Mouse (Mus musculus) c-Kit-negative CD71-positive TER-119-positive erythroid progenitor cells, embryonic 14.5 days (primary cell): ENCODE measurements around the gene Trp53bp2.
A peak's percentile ranks its signal among the peaks of the same experiment; 100 is the strongest.

Source experiments
- DNase-seq: peaks from one replicate; pipeline ENCODE4 v3.0.0-alpha.2; 2013; ENCODE audit warnings: low read depth, low spot score

Trp53bp2 gene

DNA sequence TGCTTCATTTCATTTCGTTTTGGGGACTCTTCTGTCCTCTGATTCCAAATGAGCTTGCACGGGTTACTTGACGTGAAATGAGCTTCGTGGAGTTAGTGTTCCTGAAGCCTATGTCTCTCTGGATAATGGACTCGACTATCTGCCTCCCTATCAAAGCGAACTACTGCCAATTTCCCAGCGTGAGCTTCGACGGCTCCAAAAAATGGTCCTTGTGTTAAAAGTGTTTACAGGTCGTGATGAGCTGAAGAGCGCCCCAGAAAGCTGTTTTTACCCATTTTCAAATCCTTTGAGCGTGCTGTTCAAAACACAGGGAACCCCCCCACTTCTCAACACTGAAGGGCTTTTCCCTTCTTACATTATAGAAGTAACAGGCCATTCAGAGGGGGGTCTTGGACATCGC, 729 bp upstream of the Trp53bp2 start:
- peak; percentile 16 for DNase-seq

DNA sequence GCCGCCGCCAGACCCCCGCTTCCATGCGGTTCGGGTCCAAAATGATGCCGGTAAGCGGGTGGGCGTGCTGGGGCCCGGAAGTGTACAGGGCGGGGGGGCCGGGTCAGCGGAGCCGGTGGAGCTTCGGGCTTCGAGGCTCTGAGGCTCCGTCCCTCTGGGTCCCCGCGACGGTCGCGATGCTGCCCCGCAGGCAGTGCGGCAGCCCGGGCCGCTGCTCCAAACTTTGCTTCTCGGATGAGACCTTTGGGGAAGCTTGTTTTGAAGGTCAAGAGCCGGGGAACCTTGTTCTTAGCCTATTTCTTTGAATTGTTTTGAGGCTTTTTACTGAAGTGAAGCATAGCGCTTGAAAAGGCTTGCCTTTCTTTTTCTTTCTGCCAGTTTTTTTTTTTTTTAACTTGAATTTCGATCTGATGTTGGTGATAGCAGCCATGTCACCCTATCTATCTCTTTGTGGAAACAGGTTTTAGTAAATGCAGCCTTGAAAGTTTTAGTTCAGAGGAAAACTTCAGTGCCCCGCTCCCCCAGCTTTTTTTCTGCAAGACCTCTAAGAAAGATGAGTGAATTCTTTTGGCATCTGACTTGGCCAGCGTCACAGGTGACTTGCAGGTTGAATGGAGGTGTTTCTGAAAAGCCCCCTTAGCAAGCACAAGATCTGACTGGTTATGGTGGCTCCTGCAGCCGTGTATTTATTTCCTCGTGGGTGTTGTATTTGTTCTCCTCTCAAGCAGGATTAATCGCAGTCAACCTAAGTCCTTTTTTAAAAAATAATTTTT, 615 bp downstream of the Trp53bp2 start:
- DNase-seq: peak; percentile 22

DNA sequence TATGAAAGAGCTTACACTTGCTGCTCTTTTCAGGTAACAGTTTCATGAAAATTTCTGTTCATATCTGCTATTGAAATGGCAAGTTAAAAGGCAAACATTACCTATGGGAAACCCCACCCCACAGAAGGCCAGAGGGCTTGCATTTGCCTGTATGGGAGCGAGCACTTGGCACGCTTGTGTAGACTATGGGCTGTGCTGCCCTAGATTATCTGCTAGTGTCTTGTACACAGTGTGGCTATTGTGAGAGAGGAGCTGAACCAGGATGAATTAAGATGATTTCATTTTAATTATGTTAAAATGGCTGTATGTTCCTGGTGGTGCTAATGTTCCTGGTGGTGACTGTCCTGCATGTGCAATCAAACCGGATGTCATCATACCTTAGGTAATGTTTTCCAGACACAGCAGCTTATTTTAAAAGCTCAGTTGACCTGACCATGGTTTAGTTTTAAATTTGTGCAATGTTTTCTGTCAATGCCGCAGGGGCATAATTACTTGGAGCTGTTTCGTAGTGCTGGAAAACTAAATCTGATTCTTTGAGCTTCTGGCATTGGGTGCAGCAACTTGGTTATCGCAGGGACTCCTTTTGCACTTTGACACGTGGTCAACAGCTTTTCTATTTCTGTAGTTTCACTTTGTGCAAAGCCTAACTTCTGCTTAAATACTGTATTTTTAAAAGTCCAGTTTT, 3.8 kb downstream of the Trp53bp2 start:
- no peak for DNase-seq

DNA sequence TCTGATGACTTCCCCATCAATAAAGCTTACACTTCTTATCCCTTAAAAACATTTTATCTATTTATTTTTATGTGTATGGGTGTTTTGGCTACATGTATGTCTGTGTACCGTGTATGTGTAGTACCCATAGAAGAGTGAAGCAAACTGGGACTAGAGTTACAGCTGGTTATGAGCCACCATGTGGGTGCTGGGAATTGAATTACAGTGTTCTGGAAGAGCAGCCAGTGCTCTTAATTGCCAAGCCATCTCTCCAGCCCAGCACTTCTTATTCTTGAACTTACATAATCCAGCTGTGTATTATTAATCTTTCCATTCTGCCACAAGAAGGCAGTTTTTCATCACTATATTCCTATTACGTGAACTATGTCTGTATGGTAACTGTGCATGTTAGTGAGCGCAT, 10.5 kb downstream of the Trp53bp2 start:
- no peak for DNase-seq

DNA sequence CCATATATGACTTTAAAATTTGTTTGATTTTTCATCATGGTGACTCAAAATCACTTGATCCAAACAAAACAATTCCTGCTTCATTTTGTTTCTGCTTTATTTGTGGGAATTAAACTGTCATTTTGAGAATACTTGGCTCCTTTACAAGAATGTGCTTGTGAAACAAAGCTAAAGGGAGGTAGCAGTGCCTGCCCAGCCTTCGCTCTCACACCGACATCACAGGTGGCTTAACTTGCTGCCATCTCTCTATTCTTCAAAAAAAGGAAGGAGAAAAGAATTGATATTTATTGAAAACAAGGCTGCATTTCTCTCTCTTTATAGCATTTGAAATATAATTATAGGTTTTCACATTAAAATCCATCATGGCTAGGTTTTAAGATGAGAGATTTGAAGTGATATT, 15.3 kb downstream of the Trp53bp2 start:
- DNase-seq: no peak

DNA sequence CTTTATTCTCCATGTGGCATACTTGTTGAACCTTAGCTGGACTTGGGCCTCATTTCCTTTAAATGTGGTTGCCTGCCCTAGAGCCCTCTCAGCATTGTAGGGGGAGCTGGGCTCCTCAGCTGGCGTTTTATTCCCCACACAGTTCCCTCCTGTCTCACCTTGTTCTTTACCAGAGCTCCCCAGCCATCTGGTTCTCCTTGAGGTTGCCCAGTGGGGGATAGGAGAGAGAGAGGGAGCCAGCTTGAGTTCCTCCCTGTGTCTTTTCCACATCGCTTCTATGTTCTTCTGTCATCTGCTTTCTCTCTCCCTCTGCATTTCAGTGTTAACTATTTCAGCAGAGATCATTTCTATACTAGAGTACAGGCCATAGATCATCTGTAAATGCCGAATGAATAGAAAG, 16.2 kb downstream of the Trp53bp2 start:
- DNase-seq: no peak

DNA sequence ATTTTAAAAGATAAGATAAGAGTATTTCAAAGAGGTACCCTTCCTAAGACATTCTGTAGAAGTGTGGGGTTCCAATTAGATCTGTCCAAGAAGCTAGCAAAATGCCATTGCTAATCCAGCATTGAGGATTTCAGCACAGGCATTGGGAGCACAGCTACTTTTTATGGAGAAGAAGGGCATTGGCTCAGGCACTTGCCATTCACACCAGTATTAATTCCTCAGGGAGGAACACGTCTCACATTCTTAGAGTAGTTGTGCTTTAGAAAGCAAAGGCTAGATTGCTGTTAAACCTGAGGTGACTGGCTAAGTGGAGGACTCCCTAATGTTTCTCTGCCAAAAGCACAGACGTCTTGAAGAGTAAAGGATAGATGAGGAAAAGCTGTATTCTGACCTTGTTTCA, 17.5 kb downstream of the Trp53bp2 start:
- DNase-seq: no peak

DNA sequence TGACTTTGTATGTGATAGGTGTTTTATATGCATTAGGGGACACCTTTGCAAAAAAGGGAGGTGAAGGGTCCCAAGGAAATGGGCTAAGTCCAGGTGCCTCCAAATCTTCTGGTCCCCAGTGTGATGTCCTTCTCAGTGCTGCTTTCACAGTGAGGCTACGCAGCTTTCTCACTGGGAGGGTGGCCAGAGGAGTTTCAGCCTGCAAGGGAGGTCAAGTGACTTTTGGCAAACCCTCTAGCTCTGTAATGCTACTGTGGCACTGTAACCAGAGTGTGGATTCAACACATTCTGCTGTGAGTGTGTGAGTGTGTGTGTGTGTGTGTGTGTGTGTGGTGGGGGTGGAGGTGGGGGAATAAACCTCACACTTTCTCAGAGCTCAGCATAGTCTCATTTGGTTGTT, 18.5 kb downstream of the Trp53bp2 start:
- DNase-seq: no peak

DNA sequence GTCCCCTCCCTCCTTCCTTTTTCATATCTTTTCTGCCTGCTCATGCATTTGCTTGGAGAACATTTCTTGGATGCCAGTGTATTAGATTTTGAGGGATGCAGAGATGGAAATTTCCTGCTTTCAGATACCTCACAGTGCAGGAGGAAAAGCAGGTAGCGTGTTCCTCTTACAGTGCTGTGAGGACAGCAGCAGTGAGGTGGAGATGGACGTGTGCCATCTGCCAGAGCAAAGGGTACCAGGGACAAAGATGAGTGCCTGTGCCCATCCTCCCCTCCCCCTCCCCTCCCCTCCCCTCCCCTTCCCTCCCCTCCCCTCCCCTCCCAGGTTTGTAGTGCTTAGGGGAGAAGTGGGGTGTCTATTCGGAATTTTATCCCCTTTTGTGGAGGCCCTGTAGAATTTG, 20.9 kb downstream of the Trp53bp2 start:
- no peak for DNase-seq

DNA sequence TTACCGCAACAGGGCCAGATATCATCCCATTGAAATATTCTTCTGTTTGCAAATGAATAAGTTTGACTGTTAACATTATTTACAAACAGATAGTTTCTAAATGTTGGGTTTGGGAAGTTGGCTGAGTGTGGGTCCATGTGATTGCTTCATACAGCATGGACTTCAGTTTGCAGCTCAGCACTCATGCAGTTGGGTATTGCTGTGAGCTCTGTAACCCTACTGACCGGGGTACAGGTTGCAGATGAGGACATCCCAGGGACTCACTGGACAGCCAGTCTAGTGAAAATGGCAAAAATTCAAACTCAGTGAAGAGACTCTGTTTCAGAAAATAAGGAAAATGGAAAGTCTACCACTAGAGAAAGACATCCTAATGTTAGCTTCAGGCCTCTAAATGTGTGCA, 21.7 kb downstream of the Trp53bp2 start:
- DNase-seq: no peak

DNA sequence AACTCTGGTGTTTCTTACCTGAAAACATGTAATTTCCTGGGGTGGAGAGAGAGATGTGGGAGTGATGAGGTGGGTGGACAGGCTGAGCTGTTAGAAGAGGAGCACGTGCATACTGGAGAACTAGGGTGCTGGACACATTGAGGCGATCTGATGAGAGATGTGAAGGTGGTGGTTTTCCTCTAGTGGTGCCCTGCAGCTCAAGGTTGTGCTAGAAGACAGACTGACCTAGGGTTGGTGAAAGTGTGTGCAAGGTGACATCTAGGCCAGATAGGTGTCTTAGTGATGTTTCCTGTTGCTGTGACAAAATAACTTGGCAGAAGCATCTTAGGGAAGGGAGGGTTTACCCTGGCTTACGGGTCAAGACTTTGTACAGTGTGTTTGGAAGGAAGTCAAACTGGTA, 23.1 kb downstream of the Trp53bp2 start:
- no peak for DNase-seq

DNA sequence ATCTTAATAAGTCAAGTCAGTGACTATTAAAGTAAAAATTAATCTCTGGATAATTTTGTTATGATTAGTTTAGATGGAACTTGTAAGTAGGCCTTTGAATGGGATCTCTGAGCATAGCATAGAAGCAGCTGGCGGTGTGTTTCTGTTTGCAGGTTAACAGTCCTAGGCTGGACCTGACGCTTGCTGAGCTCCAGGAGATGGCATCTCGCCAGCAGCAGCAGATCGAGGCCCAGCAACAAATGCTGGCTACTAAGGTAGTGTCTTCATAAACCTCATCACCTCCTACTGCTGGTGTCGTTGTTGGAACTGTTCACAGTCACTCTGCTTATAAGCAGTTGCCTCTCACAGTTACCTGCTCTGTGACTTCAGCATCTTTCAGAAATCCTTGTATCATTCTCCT, 27.8 kb downstream of the Trp53bp2 start:
- no peak for DNase-seq

DNA sequence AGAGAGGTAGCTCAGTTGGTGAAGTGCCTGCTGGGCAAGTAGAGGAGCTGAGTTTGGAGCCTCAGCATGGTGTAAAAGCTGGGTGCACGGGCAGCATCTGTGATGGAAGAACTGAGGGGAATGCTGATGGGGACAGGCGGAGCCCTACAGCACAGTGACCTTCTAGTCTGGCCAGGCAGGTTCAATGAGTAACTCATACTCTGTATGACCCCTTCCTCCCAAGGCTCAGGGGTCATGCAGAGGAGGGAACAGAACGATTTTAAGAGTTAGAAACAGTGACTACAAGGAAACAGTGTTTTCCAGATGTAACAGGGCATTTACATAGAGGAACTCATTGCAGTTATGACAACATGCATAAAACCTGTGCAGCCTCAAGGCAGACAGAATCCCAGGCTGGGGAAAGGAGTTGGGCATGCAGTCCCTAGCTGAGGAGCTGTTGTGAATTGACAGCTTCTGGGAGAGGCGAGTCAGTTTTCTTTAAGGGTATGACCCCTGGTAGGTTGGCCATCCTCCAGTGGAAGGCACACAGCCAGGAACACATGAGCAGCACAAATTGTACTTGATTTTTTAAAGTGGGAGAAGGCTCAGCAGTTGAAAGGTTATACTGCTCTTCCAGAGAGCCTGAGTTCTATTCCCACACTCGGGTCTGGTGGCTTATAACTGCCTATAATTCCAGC, 30.7 kb downstream of the Trp53bp2 start:
- no peak for DNase-seq

DNA sequence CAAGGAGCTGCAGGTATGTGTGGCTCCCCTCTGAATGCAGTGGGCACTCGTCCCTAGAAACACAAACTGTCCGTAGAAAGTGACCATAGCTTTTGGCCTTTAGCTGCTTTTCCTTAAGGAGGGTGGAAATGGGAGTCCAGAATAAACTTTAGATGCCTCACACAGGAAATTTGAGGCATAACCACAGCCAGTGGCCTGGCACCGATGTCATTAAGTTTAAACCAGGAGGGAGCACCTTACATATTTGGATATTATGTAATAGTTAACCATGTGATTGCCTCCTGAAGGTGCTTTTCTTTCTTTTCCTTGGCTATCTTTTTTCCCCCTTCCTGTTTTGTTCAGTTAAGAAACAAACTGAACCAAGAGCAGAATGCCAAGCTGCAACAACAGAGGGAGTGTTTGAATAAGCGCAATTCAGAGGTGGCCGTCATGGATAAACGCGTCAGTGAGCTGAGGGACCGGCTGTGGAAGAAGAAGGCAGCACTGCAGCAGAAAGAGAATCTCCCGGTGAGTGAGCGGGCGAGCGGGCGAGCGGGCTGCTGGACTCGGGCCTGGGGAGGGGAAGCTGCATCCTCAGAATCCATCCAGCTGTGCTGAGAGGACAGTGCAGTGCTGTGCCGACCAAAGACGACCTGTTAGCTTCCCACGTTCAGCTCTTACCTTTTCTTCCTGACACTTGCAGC, 33.0 kb downstream of the Trp53bp2 start:
- DNase-seq: no peak

DNA sequence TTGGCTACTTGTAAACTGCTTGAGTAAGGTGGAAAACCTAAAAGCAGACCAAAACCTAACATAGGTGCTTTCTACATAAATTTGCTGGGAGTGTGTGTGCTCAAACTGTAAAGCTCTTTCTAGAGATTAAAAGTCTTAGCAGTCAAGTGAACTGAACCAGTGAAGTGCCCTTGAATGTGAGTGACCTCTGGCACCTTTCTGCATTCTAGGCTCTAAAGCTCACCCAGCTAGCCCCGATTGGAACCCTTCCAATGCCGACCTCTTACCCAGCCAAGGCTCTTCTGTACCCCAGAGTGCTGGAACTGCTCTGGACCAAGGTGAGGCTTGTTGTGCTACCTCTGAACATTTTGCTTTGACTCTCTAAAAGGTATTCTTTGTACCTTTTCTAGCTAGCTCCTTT, 35.1 kb downstream of the Trp53bp2 start:
- DNase-seq: no peak

DNA sequence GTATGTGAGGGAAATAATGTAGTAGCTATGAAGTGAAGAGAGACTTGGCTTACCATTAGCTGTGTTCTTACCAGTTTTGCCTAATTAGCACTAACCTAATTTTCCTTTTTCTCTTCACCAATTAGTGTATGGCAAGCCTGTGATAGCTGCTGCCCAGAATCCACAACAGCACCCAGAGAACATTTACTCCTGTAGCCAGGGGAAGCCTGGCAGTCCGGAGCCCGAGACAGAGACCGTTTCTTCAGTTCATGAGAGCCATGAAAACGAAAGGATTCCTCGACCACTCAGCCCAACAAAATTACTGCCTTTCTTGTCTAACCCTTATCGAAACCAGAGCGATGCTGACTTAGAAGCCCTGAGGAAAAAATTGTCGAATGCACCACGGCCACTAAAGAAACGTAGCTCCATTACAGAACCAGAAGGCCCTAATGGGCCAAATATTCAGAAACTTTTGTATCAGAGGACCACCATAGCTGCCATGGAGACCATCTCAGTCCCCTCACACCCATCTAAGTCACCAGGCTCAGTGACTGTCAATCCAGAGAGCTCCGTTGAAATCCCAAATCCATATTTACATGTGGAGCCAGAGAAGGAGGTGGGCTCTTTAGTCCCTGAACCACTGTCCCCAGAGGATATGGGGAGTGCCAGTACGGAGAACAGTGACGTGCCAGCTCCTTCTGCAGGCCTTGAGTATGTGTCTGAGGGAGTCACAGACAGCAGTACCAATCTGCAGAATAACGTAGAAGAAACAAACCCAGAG, 39.5 kb downstream of the Trp53bp2 start:
- DNase-seq: no peak

DNA sequence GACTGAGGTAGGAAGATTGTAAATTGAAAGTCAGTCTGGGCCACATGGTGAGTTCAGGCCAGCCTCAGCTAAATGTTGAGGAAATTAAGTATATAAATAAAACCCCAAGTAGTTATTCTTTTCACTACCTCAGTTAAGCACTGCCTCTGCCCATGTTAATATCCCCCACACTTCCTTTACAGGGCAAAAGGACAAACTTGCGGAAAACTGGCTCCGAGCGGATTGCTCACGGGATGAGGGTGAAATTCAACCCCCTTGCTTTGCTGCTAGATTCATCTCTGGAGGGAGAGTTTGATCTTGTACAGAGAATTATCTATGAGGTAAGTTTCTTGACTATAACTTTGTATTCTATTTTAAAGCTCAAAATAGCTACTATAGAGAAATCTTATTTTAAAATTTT, 43.5 kb downstream of the Trp53bp2 start:
- no peak for DNase-seq

DNA sequence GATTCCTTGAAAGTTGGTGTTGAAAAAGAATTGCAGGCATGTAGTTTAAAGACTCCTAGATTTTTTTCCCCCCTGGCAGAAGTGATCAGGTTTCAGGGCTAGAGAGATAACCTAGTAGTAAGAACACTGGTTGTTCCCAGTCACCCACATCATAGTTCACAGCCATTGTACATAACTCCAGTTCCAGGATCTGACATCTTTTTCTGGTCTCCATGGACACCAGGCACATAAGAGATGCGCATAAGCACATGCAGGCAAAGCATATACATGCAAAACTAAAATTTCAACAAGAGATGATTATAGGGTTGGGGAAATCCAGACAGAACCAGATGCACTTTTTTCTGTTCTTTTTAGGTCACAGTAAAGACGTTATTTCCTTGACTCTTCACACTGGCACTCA, 46.1 kb downstream of the Trp53bp2 start:
- no peak for DNase-seq

DNA sequence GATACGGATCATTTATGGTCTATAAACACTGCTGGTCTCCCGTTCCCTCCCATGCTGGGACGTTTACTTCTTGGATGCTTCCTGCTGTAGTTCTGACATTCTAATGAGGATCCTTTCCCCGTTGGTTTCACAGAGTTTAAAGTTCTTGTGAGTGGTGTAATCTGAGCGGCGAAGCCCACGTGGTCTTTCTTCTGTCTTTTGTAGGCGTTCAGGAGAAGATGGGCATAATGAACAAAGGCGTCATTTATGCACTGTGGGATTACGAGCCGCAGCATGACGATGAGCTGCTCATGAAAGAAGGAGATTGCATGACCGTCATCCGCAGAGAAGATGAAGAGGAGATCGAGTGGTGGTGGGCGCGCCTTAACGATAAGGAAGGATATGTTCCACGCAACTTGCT, 49.6 kb downstream of the Trp53bp2 start:
- no peak for DNase-seq

DNA sequence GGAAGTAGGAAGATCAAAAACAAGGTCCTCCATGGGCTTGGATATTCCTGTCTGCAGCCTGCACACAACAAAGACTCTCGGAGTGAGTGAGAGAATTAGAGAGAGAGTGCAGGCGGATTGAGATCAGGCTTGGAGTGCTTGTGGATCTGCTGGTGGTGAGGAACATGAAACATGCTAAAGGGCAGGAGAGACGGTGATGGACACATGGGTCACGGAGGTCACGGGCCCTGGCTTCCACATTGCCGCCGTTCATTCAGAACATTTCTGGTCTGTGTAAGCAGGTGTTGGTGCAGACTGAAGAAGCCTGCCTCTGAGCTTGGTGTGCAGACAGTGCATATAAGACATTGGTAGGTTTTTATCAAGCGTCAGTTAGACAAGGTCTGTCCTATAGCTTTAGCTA, 50.5 kb downstream of the Trp53bp2 start:
- DNase-seq: no peak
